Mouse (Mus musculus): ENCODE data around the gene Rb1.

DNA sequence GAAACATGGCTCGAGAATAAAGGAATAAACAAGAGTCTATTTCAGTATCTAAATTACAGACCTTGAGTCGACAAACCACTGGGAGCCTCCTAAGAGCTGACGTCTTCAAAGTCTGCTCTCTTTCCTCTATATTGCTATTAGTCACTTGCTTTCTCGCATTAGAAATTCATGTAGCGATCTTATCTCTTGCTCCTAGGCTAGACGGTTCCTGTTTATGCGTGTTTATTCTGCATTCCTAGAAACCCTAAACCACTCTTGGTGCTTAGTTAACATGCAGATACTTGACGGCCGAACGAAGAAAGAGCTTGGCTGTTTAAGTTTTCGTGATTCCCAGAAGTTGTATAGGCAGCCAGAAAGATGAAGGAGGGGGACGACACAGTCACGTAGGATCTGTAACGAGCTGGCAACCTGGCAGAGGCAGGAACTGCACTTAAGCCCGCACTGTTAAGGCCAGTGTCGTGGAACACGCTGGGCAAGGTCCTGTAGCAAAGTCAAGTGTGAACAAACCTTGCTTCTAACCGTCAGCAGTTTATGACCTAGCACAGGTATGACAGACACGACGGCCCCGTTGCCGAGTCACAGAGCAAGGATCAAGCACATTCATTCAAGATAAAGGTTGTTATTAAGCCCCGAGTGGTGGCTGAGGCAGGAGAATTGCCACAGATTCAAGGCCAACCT lies 45.2 kb upstream of the Rb1 start:
- TF ChIP-seq POLR2A (IDR thresholded peaks at IDR 0.05; ENCODE audit: control insufficient read depth in 1 of 2, insufficient read depth in 1 of 2, low read depth in 1 of 2, low read length in 2 of 2, poor library complexity in 1 of 2) (no peak), ZKSCAN1 (IDR thresholded peaks at IDR 0.05; ENCODE audit: low read depth, low read length) (no peak), EP300 (IDR thresholded peaks at IDR 0.05; ENCODE audit: low read depth in 1 of 2, low read length in 2 of 2) (no peak), UBTF (IDR thresholded peaks at IDR 0.05; ENCODE audit: borderline replicate concordance, insufficient read depth, low read depth, low read length) (no peak), MAFK (IDR thresholded peaks at IDR 0.05; ENCODE audit: borderline replicate concordance, low read depth, low read length) (no peak), GABPA (IDR thresholded peaks at IDR 0.05; ENCODE audit: low read depth, low read length) (no peak), MYC (IDR thresholded peaks at IDR 0.05; ENCODE audit: low read depth, low read length) (no peak)

Measured in MEL (cell line).